Mouse (Mus musculus) left cerebral cortex, adult 9 months (tissue): ENCODE results near the gene Slc6a21.
"Not testable (repeated sequence)": the region's sequence is repeated elsewhere in the genome, so short reads cannot be mapped to it uniquely, and the experiment has no call there.

Experiments
- DNase-seq, 2 experiments: peaks; one replicate each; pipeline ENCODE4 v3.0.0; 2022; ENCODE audit warnings: low spot score in 2 of 2

Slc6a21 gene

GRCm38 (mm10) chr7:45255822-45256221 is 21.5 kb upstream of the Slc6a21 start:
- not testable (repeated sequence) for DNase-seq

- peak in 1 of 2 experiments; percentile 51 for DNase-seq
Observed at GRCm38 (mm10) chr7:45257063-45257840, 20.1 kb upstream of the Slc6a21 start.

GRCm38 (mm10) chr7:45259281-45259680 is 18.0 kb upstream of the Slc6a21 start:
- DNase-seq = no peak

- no peak for DNase-seq
Observed at GRCm38 (mm10) chr7:45262266-45262665, 15.0 kb upstream of the Slc6a21 start.

- DNase-seq = no peak
Observed at GRCm38 (mm10) chr7:45263006-45263607, 14.2 kb upstream of the Slc6a21 start.

- no peak for DNase-seq
Observed at GRCm38 (mm10) chr7:45264348-45264747, 13.0 kb upstream of the Slc6a21 start.

- DNase-seq = no peak
Observed at GRCm38 (mm10) chr7:45265518-45265917, 11.8 kb upstream of the Slc6a21 start.

- DNase-seq = no peak
Observed at GRCm38 (mm10) chr7:45272786-45273412, 4.4 kb upstream of the Slc6a21 start.

- no peak for DNase-seq
Observed at GRCm38 (mm10) chr7:45273672-45274071, 3.6 kb upstream of the Slc6a21 start.

GRCm38 (mm10) chr7:45286486-45286885 is 9.2 kb downstream of the Slc6a21 start:
- no peak for DNase-seq

- DNase-seq = no peak
Observed at GRCm38 (mm10) chr7:45296626-45297025, 19.3 kb downstream of the Slc6a21 start.

GRCm38 (mm10) chr7:45297563-45297962 is 20.2 kb downstream of the Slc6a21 start:
- no peak for DNase-seq

- DNase-seq = peak in 1 of 2 experiments; percentile 86
Observed at GRCm38 (mm10) chr7:45299752-45300151, 22.4 kb downstream of the Slc6a21 start.

- DNase-seq = peak in 1 of 2 experiments; percentile 86
Observed at GRCm38 (mm10) chr7:45300270-45300669, 23.0 kb downstream of the Slc6a21 start.

GRCm38 (mm10) chr7:45302626-45303025 is 25.3 kb downstream of the Slc6a21 start:
- DNase-seq = no peak

- DNase-seq = no peak
Observed at GRCm38 (mm10) chr7:45304869-45305268, 27.6 kb downstream of the Slc6a21 start.

- peak in 1 of 2 experiments; percentile 77 for DNase-seq
Observed at GRCm38 (mm10) chr7:45305275-45305674, 28.0 kb downstream of the Slc6a21 start.

- no peak for DNase-seq
Observed at GRCm38 (mm10) chr7:45308551-45309240, 31.4 kb downstream of the Slc6a21 start.

GRCm38 (mm10) chr7:45309455-45309854 is 32.1 kb downstream of the Slc6a21 start:
- no peak for DNase-seq

GRCm38 (mm10) chr7:45312023-45312422 is 34.7 kb downstream of the Slc6a21 start:
- DNase-seq = no peak

- DNase-seq = no peak
Observed at GRCm38 (mm10) chr7:45312686-45313453, 35.6 kb downstream of the Slc6a21 start.
